Mouse (Mus musculus) R1 (cell line): ENCODE results near the gene Mcub.

ENCODE experiments used
- DNase-seq: peaks from one replicate; pipeline ENCODE4 v3.0.0-alpha.2; 2018; ENCODE audit warnings: low read depth, low spot score

Gene Mcub

GRCm38 (mm10) chr3:129969432-129970395 lies at the start of gene Mcub:
Mcub (minus strand) TSS chr3:129970206.
- DNase-seq, result peak; percentile 26

- DNase-seq, result no peak
These were observed 42.9 kb upstream of the Mcub start for GRCm38 (mm10) chr3:130012943-130013342.

- no peak for DNase-seq
These were observed 41.2 kb upstream of the Mcub start for GRCm38 (mm10) chr3:130011236-130011635.

- no peak for DNase-seq
These were observed 36.1 kb upstream of the Mcub start for GRCm38 (mm10) chr3:130006141-130006540.

- no peak for DNase-seq
These were observed 30.9 kb upstream of the Mcub start for GRCm38 (mm10) chr3:130000926-130001325.

GRCm38 (mm10) chr3:129998526-129998925 lies 28.5 kb upstream of the Mcub start:
- DNase-seq, result no peak

- DNase-seq, result no peak
These were observed 28.0 kb upstream of the Mcub start for GRCm38 (mm10) chr3:129998001-129998400.

GRCm38 (mm10) chr3:129997324-129997723 lies 27.3 kb upstream of the Mcub start:
- no peak for DNase-seq

GRCm38 (mm10) chr3:129987297-129987696 lies 17.3 kb upstream of the Mcub start:
- no peak for DNase-seq

- DNase-seq, result peak; percentile 53
These were observed 15.3 kb upstream of the Mcub start for GRCm38 (mm10) chr3:129985335-129985734.

- no peak for DNase-seq
These were observed 14.8 kb upstream of the Mcub start for GRCm38 (mm10) chr3:129984797-129985196.

GRCm38 (mm10) chr3:129982271-129982670 lies 12.3 kb upstream of the Mcub start:
- no peak for DNase-seq

GRCm38 (mm10) chr3:129981756-129982155 lies 11.8 kb upstream of the Mcub start:
- DNase-seq, result no peak

- no peak for DNase-seq
These were observed 9.5 kb upstream of the Mcub start for GRCm38 (mm10) chr3:129979510-129979909.

GRCm38 (mm10) chr3:129978716-129979115 lies 8.7 kb upstream of the Mcub start:
- DNase-seq, result no peak

- peak; percentile 59 for DNase-seq
These were observed 6.3 kb upstream of the Mcub start for GRCm38 (mm10) chr3:129976317-129976716.

- no peak for DNase-seq
These were observed 816 bp upstream of the Mcub start for GRCm38 (mm10) chr3:129970529-129971515.

GRCm38 (mm10) chr3:129969031-129969430 lies 975 bp downstream of the Mcub start:
- no peak for DNase-seq

- no peak for DNase-seq
These were observed 2.1 kb downstream of the Mcub start for GRCm38 (mm10) chr3:129967874-129968273.

GRCm38 (mm10) chr3:129964681-129965080 lies 5.3 kb downstream of the Mcub start:
- no peak for DNase-seq

- no peak for DNase-seq
These were observed 7.5 kb downstream of the Mcub start for GRCm38 (mm10) chr3:129962533-129962932.

GRCm38 (mm10) chr3:129953296-129953695 lies 16.7 kb downstream of the Mcub start:
- no peak for DNase-seq
